Mouse (Mus musculus) midbrain, embryonic 12.5 days (tissue): ENCODE data around the gene Krt31. TPM values are rescaled to one million over a fixed set of nuclear protein-coding genes. Genes with fewer than 3 reads are reported as not detected.

ENCODE experiments used
- ATAC-seq: fragments of 200-750 bp; cut with Nextera tagmentation; 2 replicates; pipeline ENCODE4 v1.8.0; 2017; ENCODE audit warnings: low read depth, moderate TSS enrichment, moderate library complexity; ENCODE audit not compliant: low FRiP score
- H3K27ac ChIP-seq: fragments of 300-500 bp; sonication (generic); replicated peaks from 2 replicates; pipeline ENCODE4 v1.5.1; 2016; ENCODE audit warnings: mild to moderate bottlenecking
- H3K27me3 ChIP-seq: fragments of 300-500 bp; sonication (generic); 2 replicates; pipeline ENCODE4 v1.6.1; 2016; ENCODE audit warnings: mild to moderate bottlenecking
- H3K36me3 ChIP-seq: fragments of 300-500 bp; sonication (generic); 2 replicates; pipeline ENCODE4 v1.6.1; 2016
- H3K4me1 ChIP-seq: fragments of 300-500 bp; sonication (generic); 2 replicates; pipeline ENCODE4 v1.6.1; 2016
- H3K4me2 ChIP-seq: fragments of 300-500 bp; sonication (generic); replicated peaks from 2 replicates; pipeline ENCODE4 v1.6.1; 2016; ENCODE audit warnings: mild to moderate bottlenecking, moderate library complexity
- H3K4me3 ChIP-seq: fragments of 300-500 bp; sonication (generic); 2 replicates; pipeline ENCODE4 v1.5.1; 2016; ENCODE audit warnings: mild to moderate bottlenecking
- H3K9ac ChIP-seq: fragments of 300-500 bp; sonication (generic); replicated peaks from 2 replicates; pipeline ENCODE4 v1.6.1; 2016; ENCODE audit warnings: mild to moderate bottlenecking, moderate library complexity
- H3K9me3 ChIP-seq: fragments of 300-500 bp; sonication (generic); 2 replicates; pipeline ENCODE4 v1.6.1; 2016; ENCODE audit warnings: mild to moderate bottlenecking
- WGBS: fragments of 180-500 bp; shearing (Covaris S2); methylation state at CpG from one replicate; pipeline ENCODE4 v1.1.7; 2016; 5-methylcytosine and 5-hydroxymethylcytosine counted together
- polyA plus RNA-seq: library from polyadenylated mRNA; unstranded; fragments of >200 nt; fragmentation: Nextera tagmentation; extraction: Ambion mirVana; gene quantifications from 2 replicates; pipeline ENCODE4 v1.2.1, GENCODE M21; 2016

Gene Krt31
- polyA plus RNA-seq = not detected in 2 replicates

DNA sequence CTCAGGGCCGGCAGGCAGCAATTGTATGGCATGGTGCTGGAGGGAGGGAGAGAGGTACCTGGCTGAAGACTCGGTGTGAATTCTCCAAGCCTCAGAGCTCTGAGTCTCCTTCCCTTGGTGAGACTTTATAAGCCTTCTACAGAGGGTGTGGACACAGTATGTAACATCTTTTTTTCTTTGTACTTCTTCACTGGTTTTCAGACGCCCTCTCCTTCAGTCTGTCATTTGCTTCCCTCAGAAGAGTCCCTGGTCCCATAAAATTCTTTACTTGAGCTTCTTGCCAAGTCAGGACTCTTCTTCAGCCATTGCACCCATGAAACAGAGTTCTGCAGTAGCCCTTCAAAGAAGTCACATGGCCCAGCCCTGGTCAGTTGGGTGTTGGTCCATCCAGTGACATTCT, at the start of gene Krt31:
Krt31 (minus strand) TSS at position 101 of the 400 bp plus-strand sequence.
- Histone ChIP-seq H3K36me3 (no peaks in the 10 kb centered on the region), H3K27ac (no peak within 1 kb of the TSS), H3K4me3 (no peak within 1 kb of the TSS), H3K27me3 (no peaks in the 10 kb centered on the region), H3K9ac (no peak within 1 kb of the TSS), H3K4me1 (no peaks in the 10 kb centered on the region), H3K9me3 (no peaks in the 10 kb centered on the region), H3K4me2 (no peak within 1 kb of the TSS)
- 90% methylated on average over 3 of the region's 3 CpGs for WGBS
- ATAC-seq = no peak

DNA sequence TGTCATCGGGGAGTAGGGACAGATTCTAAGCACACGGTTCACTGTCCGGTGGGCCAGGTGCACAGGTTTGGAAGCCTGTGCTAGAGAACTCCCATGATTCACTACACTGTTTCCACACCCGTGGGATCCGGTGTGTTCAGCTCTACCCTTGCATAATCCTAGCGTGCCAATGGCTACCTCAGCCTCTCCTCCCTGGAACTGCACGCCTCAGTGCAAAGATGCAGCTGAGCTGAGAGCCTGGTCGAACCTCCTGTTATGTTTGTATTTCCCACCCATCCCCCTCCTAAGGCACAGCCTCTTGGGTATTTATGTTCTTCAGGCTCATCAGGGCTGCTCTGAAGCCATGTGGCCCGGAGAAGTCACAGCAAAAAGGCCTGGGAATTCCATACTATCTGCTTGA, 47.5 kb upstream of the Krt31 start:
- H3K27me3 ChIP-seq = no peaks in the 10 kb centered on the region
- no peak overlapping the region for H3K27ac ChIP-seq
- 78% methylated on average over 9 of the region's 9 CpGs for WGBS
- H3K4me1 ChIP-seq = no peaks in the 10 kb centered on the region
- no peaks in the 10 kb centered on the region for H3K9me3 ChIP-seq
- H3K4me2 ChIP-seq = no peak overlapping the region
- H3K36me3 ChIP-seq = no peaks in the 10 kb centered on the region
- no peak for ATAC-seq
- H3K4me3 ChIP-seq = no peak overlapping the region
- H3K9ac ChIP-seq = no peak overlapping the region

DNA sequence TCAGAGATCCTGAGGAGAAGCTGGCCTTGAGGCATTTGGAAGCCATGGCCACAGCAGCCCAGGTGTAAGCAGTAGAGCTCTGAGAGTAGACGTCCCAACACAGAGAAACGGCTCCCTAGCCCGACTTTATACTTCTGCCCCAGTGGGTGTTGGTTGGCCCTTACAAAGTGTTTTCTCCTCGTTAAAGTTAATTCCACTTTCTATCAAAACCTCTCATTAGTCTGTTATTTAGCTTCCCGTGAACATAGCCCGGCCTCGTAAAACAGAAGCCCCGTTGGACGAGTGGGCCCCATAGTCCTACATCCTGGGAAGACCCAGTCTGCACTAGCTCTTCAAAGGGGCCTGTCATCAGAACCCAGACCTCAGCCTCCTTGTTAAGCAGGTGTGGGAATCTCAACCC, 45.8 kb upstream of the Krt31 start, which contains the start of gene Krt35:
Krt35 (minus strand) TSS at position 101 of the 400 bp plus-strand sequence.
- Histone ChIP-seq H3K9me3 (no peaks in the 10 kb centered on the region), H3K27me3 (no peaks in the 10 kb centered on the region), H3K36me3 (no peaks in the 10 kb centered on the region), H3K4me3 (no peak within 1 kb of the TSS), H3K4me1 (no peaks in the 10 kb centered on the region), H3K27ac (no peak within 1 kb of the TSS), H3K4me2 (no peak within 1 kb of the TSS), H3K9ac (no peak within 1 kb of the TSS)
- 93% methylated on average over 9 of the region's 9 CpGs for WGBS
- no peak for ATAC-seq

- ATAC-seq = no peak
- H3K4me1 ChIP-seq = no peaks in the 10 kb centered on the region
- no peaks in the 10 kb centered on the region for H3K9me3 ChIP-seq
- no peak overlapping the region for H3K4me3 ChIP-seq
- H3K27me3 ChIP-seq = no peaks in the 10 kb centered on the region
- H3K36me3 ChIP-seq = no peaks in the 10 kb centered on the region
- no peak overlapping the region for H3K4me2 ChIP-seq
- WGBS = 72% methylated on average over 7 of the region's 7 CpGs
- no peak overlapping the region for H3K27ac ChIP-seq
- H3K9ac ChIP-seq = no peak overlapping the region
These were observed 38.2 kb upstream of the Krt31 start for GRCm38 (mm10) chr11:100088378-100089025.

DNA sequence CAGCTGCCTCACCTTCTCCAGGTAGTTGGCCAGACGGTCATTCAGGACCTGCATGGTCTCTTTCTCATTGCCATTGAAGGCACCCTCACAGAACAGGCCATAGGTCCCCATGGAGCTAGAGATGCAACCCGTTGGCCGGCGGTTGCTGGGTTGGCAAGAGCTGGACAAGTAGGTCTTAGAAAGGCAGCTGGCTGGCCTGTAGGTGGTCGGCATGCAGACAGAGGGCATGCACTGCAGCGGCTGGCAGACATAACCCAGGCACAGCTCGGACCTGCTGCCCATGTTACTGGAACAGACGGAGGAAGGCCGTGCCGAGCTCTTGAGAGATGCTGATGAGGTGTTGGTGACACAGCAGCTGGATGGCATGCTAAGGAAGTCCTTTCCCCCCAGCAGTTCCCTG, 37.5 kb upstream of the Krt31 start, which contains the start of gene Krt32:
Krt32 (minus strand) TSS at position 366 of the 400 bp plus-strand sequence.
- no peaks in the 10 kb centered on the region for H3K9me3 ChIP-seq
- no peak within 1 kb of the TSS for H3K27ac ChIP-seq
- no peaks in the 10 kb centered on the region for H3K36me3 ChIP-seq
- H3K9ac ChIP-seq = no peak within 1 kb of the TSS
- H3K27me3 ChIP-seq = no peaks in the 10 kb centered on the region
- H3K4me3 ChIP-seq = no peak within 1 kb of the TSS
- no peak for ATAC-seq
- H3K4me2 ChIP-seq = no peak within 1 kb of the TSS
- whole genome bisulfite sequencing = 91% methylated on average over 10 of the region's 10 CpGs
- H3K4me1 ChIP-seq = no peaks in the 10 kb centered on the region

DNA sequence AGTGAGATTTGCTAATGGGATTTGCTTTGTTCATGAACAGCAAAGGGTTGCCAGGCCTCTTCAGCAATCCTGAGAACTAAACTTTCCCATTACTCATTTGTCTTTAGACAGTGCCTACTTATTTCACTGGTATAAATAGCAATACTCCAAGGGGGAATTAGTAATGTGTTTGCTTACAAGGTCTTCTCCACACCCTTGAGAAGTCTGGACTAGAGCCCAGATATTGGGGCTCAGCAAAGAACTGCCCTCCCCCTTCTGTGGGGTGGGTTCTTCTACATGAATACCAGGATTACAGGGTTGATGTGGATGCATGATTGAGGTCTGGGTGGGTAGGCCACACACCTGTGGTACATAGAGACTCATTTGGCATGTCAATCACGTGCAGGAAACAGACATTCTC, 23.5 kb upstream of the Krt31 start:
- no peak overlapping the region for H3K27ac ChIP-seq
- H3K9ac ChIP-seq = no peak overlapping the region
- ATAC-seq = no peak
- WGBS = 58% methylated on average over 1 of the region's 1 CpGs
- H3K36me3 ChIP-seq = no peaks in the 10 kb centered on the region
- no peak overlapping the region for H3K4me2 ChIP-seq
- H3K9me3 ChIP-seq = no peaks in the 10 kb centered on the region
- H3K4me1 ChIP-seq = no peaks in the 10 kb centered on the region
- H3K27me3 ChIP-seq = no peaks in the 10 kb centered on the region
- H3K4me3 ChIP-seq = no peak overlapping the region

GRCm38 (mm10) chr11:100067293-100068036, 17.1 kb upstream of the Krt31 start:
- H3K4me2 ChIP-seq = no peak overlapping the region
- no peak overlapping the region for H3K27ac ChIP-seq
- WGBS = 89% methylated on average over 17 of the region's 17 CpGs
- ATAC-seq = no peak
- no peaks in the 10 kb centered on the region for H3K27me3 ChIP-seq
- no peaks in the 10 kb centered on the region for H3K36me3 ChIP-seq
- H3K9ac ChIP-seq = no peak overlapping the region
- no peaks in the 10 kb centered on the region for H3K9me3 ChIP-seq
- H3K4me1 ChIP-seq = no peaks in the 10 kb centered on the region
- no peak overlapping the region for H3K4me3 ChIP-seq

DNA sequence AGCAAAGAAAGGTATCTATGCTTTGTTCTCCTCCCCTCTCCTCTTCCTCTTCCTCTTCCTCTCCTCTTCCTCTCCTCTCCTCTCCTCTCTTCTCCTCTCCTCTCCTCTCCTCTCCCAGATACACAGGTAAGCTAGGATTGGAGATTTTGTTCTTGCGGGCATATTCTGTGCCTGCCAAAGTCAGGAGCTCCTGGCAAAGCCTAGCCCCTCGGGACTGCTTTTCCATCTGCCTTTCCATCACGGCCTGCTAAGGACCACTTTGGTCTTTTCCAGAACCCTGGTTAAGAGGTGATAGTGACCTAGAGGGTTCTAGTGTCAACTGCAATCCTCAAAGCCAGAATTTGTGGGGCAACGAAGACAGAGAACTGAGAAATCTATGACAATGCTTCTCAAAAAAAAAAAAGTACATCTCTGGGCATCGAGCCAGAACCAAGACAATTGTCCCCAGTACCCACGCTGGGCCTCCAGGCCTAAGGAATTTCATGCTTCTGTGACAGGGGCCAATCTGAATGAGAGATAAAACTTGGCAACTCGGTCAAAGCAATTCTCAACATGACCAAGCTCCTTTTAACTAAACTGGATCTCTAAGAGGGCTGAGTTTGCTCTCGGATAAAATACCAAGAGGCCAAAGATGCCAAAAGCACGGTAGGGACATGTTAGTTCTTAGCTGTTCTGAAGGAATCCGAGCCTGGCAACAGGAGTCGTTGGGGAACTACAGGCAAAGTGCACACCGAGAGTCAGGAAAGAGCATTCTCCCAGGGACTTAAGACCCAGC, 16.1 kb upstream of the Krt31 start:
- no peak overlapping the region for H3K4me3 ChIP-seq
- H3K9me3 ChIP-seq = no peaks in the 10 kb centered on the region
- no peaks in the 10 kb centered on the region for H3K36me3 ChIP-seq
- 72% methylated on average over 12 of the region's 12 CpGs for WGBS
- H3K27ac ChIP-seq = no peak overlapping the region
- H3K9ac ChIP-seq = no peak overlapping the region
- ATAC-seq = no peak
- H3K4me1 ChIP-seq = no peaks in the 10 kb centered on the region
- H3K4me2 ChIP-seq = no peak overlapping the region
- H3K27me3 ChIP-seq = no peaks in the 10 kb centered on the region

- Histone ChIP-seq H3K4me2 (no peak overlapping the region), H3K27me3 (no peaks in the 10 kb centered on the region), H3K36me3 (no peaks in the 10 kb centered on the region), H3K9me3 (no peaks in the 10 kb centered on the region), H3K27ac (no peak overlapping the region), H3K4me3 (no peak overlapping the region), H3K4me1 (no peaks in the 10 kb centered on the region), H3K9ac (no peak overlapping the region)
- no peak for ATAC-seq
- 69% methylated on average over 8 of the region's 8 CpGs for WGBS
These were observed 8.5 kb upstream of the Krt31 start for GRCm38 (mm10) chr11:100058875-100059274.

- H3K27me3 ChIP-seq = no peaks in the 10 kb centered on the region
- H3K9me3 ChIP-seq = no peaks in the 10 kb centered on the region
- H3K4me3 ChIP-seq = no peak overlapping the region
- H3K27ac ChIP-seq = no peak overlapping the region
- no peak for ATAC-seq
- no peaks in the 10 kb centered on the region for H3K4me1 ChIP-seq
- H3K36me3 ChIP-seq = no peaks in the 10 kb centered on the region
- no peak overlapping the region for H3K4me2 ChIP-seq
- WGBS = 77% methylated on average over 9 of the region's 9 CpGs
- no peak overlapping the region for H3K9ac ChIP-seq
These were observed 5.6 kb upstream of the Krt31 start for GRCm38 (mm10) chr11:100055686-100056655.

GRCm38 (mm10) chr11:100047193-100047592, 3.2 kb downstream of the Krt31 start:
- Histone ChIP-seq H3K27ac (no peak overlapping the region), H3K4me1 (no peaks in the 10 kb centered on the region), H3K36me3 (no peaks in the 10 kb centered on the region), H3K27me3 (no peaks in the 10 kb centered on the region), H3K9ac (no peak overlapping the region), H3K9me3 (no peaks in the 10 kb centered on the region), H3K4me2 (no peak overlapping the region), H3K4me3 (no peak overlapping the region)
- WGBS = 93% methylated on average over 2 of the region's 2 CpGs
- no peak for ATAC-seq
